Mouse (Mus musculus): Measurements from ENCODE around the gene Eif5a2.

Gene Eif5a2

GRCm38 (mm10) chr3:28811441-28811840 lies 30.4 kb downstream of the Eif5a2 start:
- DNase-seq (ENCODE audit: low spot score), result no peak

GRCm38 (mm10) chr3:28814361-28814760 lies 33.3 kb downstream of the Eif5a2 start:
- DNase-seq (ENCODE audit: low spot score), result no peak

- no peak for DNase-seq (ENCODE audit: low spot score)
Observed at GRCm38 (mm10) chr3:28816010-28816540, 35.0 kb downstream of the Eif5a2 start.

- no peak for DNase-seq (ENCODE audit: low spot score)
Observed at GRCm38 (mm10) chr3:28826272-28826671, 45.2 kb downstream of the Eif5a2 start.

- DNase-seq (ENCODE audit: low spot score), result no peak
Observed at GRCm38 (mm10) chr3:28827605-28828004, 46.5 kb downstream of the Eif5a2 start.

GRCm38 (mm10) chr3:28829454-28829853 lies 48.4 kb downstream of the Eif5a2 start:
- DNase-seq (ENCODE audit: low spot score), result no peak

GRCm38 (mm10) chr3:28836796-28837371 lies 55.8 kb downstream of the Eif5a2 start:
- DNase-seq (ENCODE audit: low spot score), result no peak

GRCm38 (mm10) chr3:28841886-28842649 lies 61.0 kb downstream of the Eif5a2 start:
- no peak for DNase-seq (ENCODE audit: low spot score)

GRCm38 (mm10) chr3:28843231-28843630 lies 62.2 kb downstream of the Eif5a2 start:
- DNase-seq (ENCODE audit: low spot score), result no peak

- DNase-seq (ENCODE audit: low spot score), result no peak
Observed at GRCm38 (mm10) chr3:28847115-28847514, 66.0 kb downstream of the Eif5a2 start.
